Mouse (Mus musculus): ENCODE data around the gene Btbd35f24. TPM values are rescaled to one million over a fixed set of nuclear protein-coding genes. Genes with fewer than 3 reads are reported as not detected.
"Not testable (repeated sequence)": the region's sequence is repeated elsewhere in the genome, so short reads cannot be mapped to it uniquely, and the experiment has no call there.

The Btbd35f24 gene
- not detected in 2 replicates for total RNA-seq (2014; rRNA removed)
- not detected in 2 replicates for polyA plus RNA-seq (2015; fragmentation: Nextera tagmentation; extraction: Ambion mirVana)

GRCm38 (mm10) chrX:3195727-3196126 lies at the start of gene Btbd35f24:
Gene Btbd35f24, minus strand, starts transcription at chrX:3195827.
- H3K4me2 ChIP-seq (ENCODE audit: low read depth, low read length); H3K4me1 ChIP-seq (ENCODE audit: insufficient read depth, low read length); H3K4me3 ChIP-seq (ENCODE audit: low read length); H3K9me3 ChIP-seq (ENCODE audit: low read length); ATAC-seq; H3K36me3 ChIP-seq (ENCODE audit: insufficient read depth, low read length); H3K27me3 ChIP-seq (ENCODE audit: insufficient read depth, low read length); H3K27ac ChIP-seq; H3K9ac ChIP-seq (replicated peaks; ENCODE audit: low read length); DNase-seq (ENCODE audit: low spot score): not testable (repeated sequence)
- 50% methylated on average over 1 of the region's 2 CpGs for WGBS

Other genes with a start within 250 kb of the Btbd35f24 start
- not detected in 2 replicates for gene Btbd35f23, start 119.0 kb downstream of the Btbd35f24 start, total RNA-seq (2014; rRNA removed)
- not detected in 2 replicates for gene Btbd35f23, start 119.0 kb downstream of the Btbd35f24 start, polyA plus RNA-seq (2015; fragmentation: Nextera tagmentation; extraction: Ambion mirVana)
- not detected in 2 replicates for gene Btbd35f11, start 247.9 kb upstream of the Btbd35f24 start, total RNA-seq (2014; rRNA removed)
- not detected in 2 replicates for gene Btbd35f11, start 247.9 kb upstream of the Btbd35f24 start, polyA plus RNA-seq (2015; fragmentation: Nextera tagmentation; extraction: Ambion mirVana)